Mouse (Mus musculus): Measurements from ENCODE around the gene C5ar1.
A peak's percentile ranks its signal among the peaks of the same experiment; 100 is the strongest.

C5ar1 gene

GRCm38 (mm10) chr7:16221582-16222272, 37.6 kb downstream of the C5ar1 start, which contains the start of gene Dhx34:
Gene Dhx34, minus strand, starts transcription at chr7:16222037.
- peak; percentile 96 to 98 for DNase-seq

- DNase-seq = no peak
Measured at GRCm38 (mm10) chr7:16213986-16214385, 45.4 kb downstream of the C5ar1 start.

- DNase-seq = peak in 1 of 2 experiments; percentile 39
Measured at GRCm38 (mm10) chr7:16213196-16213595, 46.1 kb downstream of the C5ar1 start.

GRCm38 (mm10) chr7:16210862-16211365, 48.4 kb downstream of the C5ar1 start:
- peak in 1 of 2 experiments; percentile 50 for DNase-seq

- DNase-seq = no peak
Measured at GRCm38 (mm10) chr7:16208781-16209665, 50.3 kb downstream of the C5ar1 start.

GRCm38 (mm10) chr7:16207496-16207895, 51.8 kb downstream of the C5ar1 start:
- DNase-seq = no peak

GRCm38 (mm10) chr7:16207076-16207475, 52.3 kb downstream of the C5ar1 start:
- DNase-seq = no peak

- DNase-seq = no peak
Measured at GRCm38 (mm10) chr7:16204791-16205190, 54.5 kb downstream of the C5ar1 start.

GRCm38 (mm10) chr7:16203505-16203903, 55.8 kb downstream of the C5ar1 start:
- DNase-seq = peak in 1 of 2 experiments; percentile 63

- peak; percentile 85 to 92 for DNase-seq
Measured at GRCm38 (mm10) chr7:16202756-16203504, 56.4 kb downstream of the C5ar1 start.

GRCm38 (mm10) chr7:16201136-16201535, 58.2 kb downstream of the C5ar1 start:
- no peak for DNase-seq

- no peak for DNase-seq
Measured at GRCm38 (mm10) chr7:16198540-16198939, 60.8 kb downstream of the C5ar1 start.

GRCm38 (mm10) chr7:16197166-16197565, 62.2 kb downstream of the C5ar1 start:
- no peak for DNase-seq

All from kidney, postnatal 36 days (tissue).